Mouse (Mus musculus) CH12.LX (cell line): Measurements from ENCODE around the gene Apoa2. TPM values are rescaled to one million over a fixed set of nuclear protein-coding genes. Genes with fewer than 3 reads are reported as not detected.

Experiments
- DNase-seq: peaks from one replicate; pipeline ENCODE4 v3.0.0-alpha.2; 2013; ENCODE audit errors: extremely low read depth
- H3K27ac ChIP-seq: 2 replicates; pipeline ENCODE4 v1.5.1; 2012; ENCODE audit warnings: low read depth, mild to moderate bottlenecking, control low read depth, moderate library complexity; ENCODE audit not compliant: insufficient read depth
- H3K27me3 ChIP-seq: replicated peaks from 2 replicates; pipeline ENCODE3; 2012; ENCODE audit warnings: inconsistent platforms
- H3K36me3 ChIP-seq, 2 experiments: replicated peaks in 1 of 2; 2 replicates each; pipeline versions ENCODE3 to v1.6.1; 2012; ENCODE audit warnings: inconsistent platforms in 1 of 2, low read length in 1 of 2, mild to moderate bottlenecking in 1 of 2, mixed read lengths in 1 of 2, moderate library complexity in 1 of 2; ENCODE audit not compliant: control insufficient read depth in 1 of 2, insufficient read depth in 1 of 2
- H3K4me1 ChIP-seq, 2 experiments: 2 replicates each; pipeline ENCODE4 v1.6.1; 2012; ENCODE audit warnings: inconsistent platforms in 1 of 2, moderate library complexity in 1 of 2; ENCODE audit not compliant: insufficient read depth in 2 of 2, control insufficient read depth in 1 of 2
- H3K4me2 ChIP-seq: 2 replicates; pipeline ENCODE4 v1.6.1; 2012; ENCODE audit warnings: low read depth, mild to moderate bottlenecking, control low read depth; ENCODE audit not compliant: poor library complexity, insufficient read depth, severe bottlenecking
- H3K4me3 ChIP-seq, 3 experiments: fragments of 150-350 bp in 1 of 3; sonication (generic) in 1 of 3; replicated peaks in 1 of 3; 2 replicates each; pipeline versions ENCODE3 to v1.5.1; 2011 to 2012; ENCODE audit warnings: low read depth in 2 of 3, low read length in 2 of 3, mild to moderate bottlenecking in 2 of 3, moderate library complexity in 2 of 3, control low read depth in 1 of 3, improper control_type of control experiment in 1 of 3, inconsistent platforms in 1 of 3, mixed read lengths in 1 of 3; ENCODE audit not compliant: poor library complexity in 1 of 3
- H3K79me2 ChIP-seq: replicated peaks from 2 replicates; pipeline ENCODE4 v1.6.1; 2012; ENCODE audit warnings: mild to moderate bottlenecking, moderate library complexity; ENCODE audit not compliant: control insufficient read depth, poor library complexity, insufficient read depth, severe bottlenecking; ENCODE audit errors: extremely low read depth
- H3K9ac ChIP-seq: 2 replicates; pipeline ENCODE4 v1.6.1; 2012; ENCODE audit warnings: low read depth, mild to moderate bottlenecking, control low read depth, moderate library complexity; ENCODE audit not compliant: insufficient read depth
- H3K9me3 ChIP-seq: replicated peaks from 2 replicates; pipeline ENCODE3; 2012; ENCODE audit warnings: low read length, inconsistent platforms, mixed read lengths
- BHLHE40 ChIP-seq: IDR thresholded peaks from 2 replicates; pipeline ENCODE4 v1.6.1; 2011; ENCODE audit warnings: mild to moderate bottlenecking, low read depth, low read length, improper control_type of control experiment
- CHD1 ChIP-seq: IDR thresholded peaks from 2 replicates; pipeline ENCODE4 v1.6.1; 2012; ENCODE audit warnings: low read depth, low read length, improper control_type of control experiment, inconsistent platforms
- CTCF ChIP-seq, 2 experiments: IDR thresholded peaks in 1 of 2; conservative IDR thresholded peaks in 1 of 2; 2 replicates each; pipeline ENCODE4 v1.5.1; 2011 to 2012; ENCODE audit warnings: low read depth in 2 of 2, low read length in 2 of 2, improper control_type of control experiment in 1 of 2, inconsistent platforms in 1 of 2, mild to moderate bottlenecking in 1 of 2, moderate library complexity in 1 of 2
- E2F4 ChIP-seq: IDR thresholded peaks from 2 replicates; pipeline ENCODE4 v1.6.1; 2011; ENCODE audit warnings: low read depth, low read length, improper control_type of control experiment; ENCODE audit not compliant: insufficient replicate concordance
- ELF1 ChIP-seq: IDR thresholded peaks from 2 replicates; pipeline ENCODE4 v1.6.1; 2014; ENCODE audit warnings: low read depth, mild to moderate bottlenecking, inconsistent platforms, low read length, improper control_type of control experiment
- EP300 ChIP-seq: IDR thresholded peaks from 2 replicates; pipeline ENCODE4 v1.6.1; 2011; ENCODE audit warnings: low read length, improper control_type of control experiment
- HCFC1 ChIP-seq: IDR thresholded peaks from 2 replicates; pipeline ENCODE4 v1.6.1; 2012; ENCODE audit warnings: low read depth, mild to moderate bottlenecking, inconsistent platforms, low read length, improper control_type of control experiment
- IRF4 ChIP-seq: IDR thresholded peaks from 2 replicates; pipeline ENCODE4 v1.6.1; 2014; ENCODE audit warnings: low read depth, mild to moderate bottlenecking, inconsistent platforms, low read length, improper control_type of control experiment
- JUN ChIP-seq: IDR thresholded peaks from 2 replicates; pipeline ENCODE4 v1.6.1; 2011; ENCODE audit warnings: low read depth, mild to moderate bottlenecking, low read length, improper control_type of control experiment, moderate library complexity; ENCODE audit not compliant: insufficient read depth
- KAT2A ChIP-seq: IDR thresholded peaks from 2 replicates; pipeline ENCODE4 v1.6.1; 2012; ENCODE audit warnings: low read length, improper control_type of control experiment, inconsistent platforms; ENCODE audit not compliant: insufficient replicate concordance
- MAFK ChIP-seq: IDR thresholded peaks from 2 replicates; pipeline ENCODE4 v1.6.1; 2011; ENCODE audit warnings: low read length, improper control_type of control experiment; ENCODE audit not compliant: insufficient replicate concordance
- MAZ ChIP-seq: IDR thresholded peaks from 2 replicates; pipeline ENCODE4 v1.6.1; 2012; ENCODE audit warnings: low read depth, mild to moderate bottlenecking, inconsistent platforms, low read length, improper control_type of control experiment, moderate library complexity
- MEF2A ChIP-seq: IDR thresholded peaks from 2 replicates; pipeline ENCODE4 v1.6.1; 2014; ENCODE audit warnings: low read depth, mild to moderate bottlenecking, inconsistent platforms, low read length, improper control_type of control experiment, borderline replicate concordance
- MYC ChIP-seq: IDR thresholded peaks from 2 replicates; pipeline ENCODE4 v1.6.1; 2011; ENCODE audit warnings: low read depth, mild to moderate bottlenecking, improper control_type of control experiment, low read length
- PAX5 ChIP-seq: IDR thresholded peaks from 2 replicates; pipeline ENCODE4 v1.6.1; 2012; ENCODE audit warnings: low read length, inconsistent platforms, mixed read lengths
- SIN3A ChIP-seq: IDR thresholded peaks from 2 replicates; pipeline ENCODE4 v1.6.1; 2012; ENCODE audit warnings: low read length, improper control_type of control experiment, inconsistent platforms
- SMC3 ChIP-seq: IDR thresholded peaks from 2 replicates; pipeline ENCODE4 v1.6.1; 2011; ENCODE audit warnings: low read depth, low read length, improper control_type of control experiment
- TCF12 ChIP-seq: IDR thresholded peaks from 2 replicates; pipeline ENCODE4 v1.6.1; 2014; ENCODE audit warnings: low read depth, mild to moderate bottlenecking, inconsistent platforms, low read length, improper control_type of control experiment
- UBTF ChIP-seq: IDR thresholded peaks from 2 replicates; pipeline ENCODE4 v1.6.1; 2012; ENCODE audit warnings: low read depth, mild to moderate bottlenecking, inconsistent platforms, low read length, improper control_type of control experiment, moderate library complexity
- ZC3H11A ChIP-seq: IDR thresholded peaks from 2 replicates; pipeline ENCODE4 v1.6.1; 2012; ENCODE audit warnings: low read depth, mild to moderate bottlenecking, inconsistent platforms, low read length, improper control_type of control experiment
- ZMIZ1 ChIP-seq: IDR thresholded peaks from 2 replicates; pipeline ENCODE4 v1.6.1; 2012; ENCODE audit warnings: low read depth, mild to moderate bottlenecking, inconsistent platforms, low read length, improper control_type of control experiment
- ZNF384 ChIP-seq: IDR thresholded peaks from 2 replicates; pipeline ENCODE4 v1.6.1; 2012; ENCODE audit warnings: low read depth, low read length, improper control_type of control experiment, inconsistent platforms
- dilution Hi-C: fragments of 300-500 bp; cut with MboI; formaldehyde crosslinking; loops from 2 replicates; pipeline ENCODE4 v1.14.3; 2020; ENCODE audit warnings: low sequenced_read_pairs; ENCODE audit not compliant: extremely low pct_unique_long_range_greater_than_20kb, extremely low pct_ligation_motif_present
- in situ Hi-C: fragments of 300-500 bp; cut with MboI; formaldehyde crosslinking; loops from 3 replicates; pipeline ENCODE4 v1.14.3; 2019; ENCODE audit warnings: low sequenced_read_pairs, low pct_ligation_motif_present, low pct_unique_long_range_greater_than_20kb, mixed read lengths
- polyA plus RNA-seq: library from polyadenylated mRNA; unstranded; fragments of >175 nt; gene quantifications from 2 replicates; pipeline ENCODE4 v1.2.1, GENCODE M21; 2012; ENCODE audit warnings: low read depth; ENCODE audit not compliant: insufficient read length
- total RNA-seq, 2 experiments: library from RNA; depleted of rRNA; stranded (reverse); fragments of 300-350 nt in 1 of 2; fragments of >200 nt in 1 of 2; gene quantifications; 2 replicates each; pipeline ENCODE4 v1.2.3; 2012 to 2014

Gene Apoa2
- total and polyA plus RNA-seq, 3 experiments, result 3.0 to 5.3 (median 3.1) TPM

DNA sequence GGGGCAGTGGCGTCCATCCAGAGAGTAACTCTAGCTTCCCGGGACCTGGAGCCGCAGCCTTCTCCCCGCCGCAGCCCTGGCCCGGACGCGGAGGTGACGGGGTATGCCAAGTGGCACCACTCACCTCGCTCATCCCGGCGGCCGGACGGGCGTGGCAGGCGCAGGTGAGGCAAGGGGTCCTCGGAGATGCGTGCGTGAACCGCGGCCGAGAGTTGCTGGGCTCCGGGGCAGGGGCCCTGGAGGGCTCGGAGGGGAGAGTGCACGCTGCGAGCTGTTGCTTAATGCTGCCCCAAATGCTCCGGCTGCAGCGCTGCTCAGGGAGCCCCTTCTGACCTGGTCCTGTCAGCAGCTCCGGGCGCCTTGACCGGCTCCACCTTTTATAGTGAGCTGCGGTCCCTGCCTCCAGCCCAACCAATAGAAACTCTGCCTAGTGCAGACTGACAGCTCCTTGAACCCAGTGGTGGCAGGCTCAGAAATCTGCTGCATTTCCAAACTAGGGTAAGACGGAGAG lies 28.9 kb upstream of the Apoa2 start, which contains the start of gene Pcp4l1:
Gene Pcp4l1 (minus strand): TSS at position 382 of the 511 bp plus-strand sequence.
- no peak for DNase-seq
- Histone ChIP-seq H3K9me3 (no peaks in the 10 kb centered on the region), H3K36me3 (no peaks in the 10 kb centered on the region), H3K4me3 (peak within 1 kb of the TSS in 1 of 3 experiments; percentile 23), H3K27me3 (peaks cover 34% of the 10 kb centered on the region), H3K4me2 (peak within 1 kb of the TSS; percentile 48), H3K4me1 (no peaks in the 10 kb centered on the region), H3K9ac (no peak within 1 kb of the TSS), H3K79me2 (no peaks in the 10 kb centered on the region), H3K27ac (no peak within 1 kb of the TSS)
- dilution Hi-C loops, result no loop called here
- in situ Hi-C loops, result no loop called here
- TF ChIP-seq ZC3H11A, result no peak
- TF ChIP-seq ELF1, result no peak
- no peak for TF ChIP-seq BHLHE40
- no peak for TF ChIP-seq ZNF384
- no peak for TF ChIP-seq MAFK
- no peak for TF ChIP-seq MAZ
- TF ChIP-seq TCF12, result no peak
- TF ChIP-seq SMC3, result no peak
- no peak for TF ChIP-seq ZMIZ1

DNA sequence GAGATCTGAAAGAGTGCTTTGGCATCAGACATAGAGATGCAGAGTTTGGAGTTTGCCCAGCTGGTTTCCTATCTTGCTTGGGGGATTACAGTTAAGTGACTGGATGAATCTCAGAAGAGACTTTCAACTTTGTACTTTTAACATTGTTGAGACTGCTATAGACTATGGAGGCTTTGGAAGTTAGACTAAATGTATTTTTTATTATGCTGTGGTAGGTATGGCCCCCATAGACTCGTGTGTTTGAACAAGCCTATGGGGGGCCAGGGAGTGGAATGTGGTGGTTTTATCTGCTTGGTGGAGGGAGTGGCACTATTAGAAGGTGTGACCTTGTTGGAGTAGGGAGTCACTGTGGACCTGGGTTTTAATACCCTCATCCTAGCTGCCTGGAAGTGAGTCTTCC lies 25.3 kb upstream of the Apoa2 start:
- Histone ChIP-seq H3K36me3 (no peaks in the 10 kb centered on the region), H3K4me2 (no peak overlapping the region), H3K4me3 (no peak overlapping the region), H3K27ac (no peak overlapping the region), H3K79me2 (no peaks in the 10 kb centered on the region), H3K4me1 (no peaks in the 10 kb centered on the region), H3K9me3 (no peaks in the 10 kb centered on the region), H3K27me3 (peaks cover 39% of the 10 kb centered on the region), H3K9ac (no peak overlapping the region)
- no peak for DNase-seq
- TF ChIP-seq ELF1, result no peak
- TF ChIP-seq PAX5, result no peak
- TF ChIP-seq IRF4, result no peak
- TF ChIP-seq UBTF, result no peak
- no peak for TF ChIP-seq MEF2A
- no peak for TF ChIP-seq EP300
- TF ChIP-seq CTCF (conservative IDR thresholded peaks at IDR 0.05 in 1 of 2, IDR thresholded peaks at IDR 0.05 in 1 of 2; ENCODE audit: low read depth in 2 of 2, low read length in 2 of 2), result no peak
- no peak for TF ChIP-seq TCF12
- TF ChIP-seq E2F4, result no peak
- TF ChIP-seq SMC3, result no peak
- TF ChIP-seq HCFC1, result no peak
- TF ChIP-seq KAT2A, result no peak
- no peak for TF ChIP-seq CHD1
- TF ChIP-seq MYC, result no peak
- TF ChIP-seq ZMIZ1, result no peak
- no peak for TF ChIP-seq ZC3H11A
- no peak for TF ChIP-seq JUN
- no peak for TF ChIP-seq SIN3A
- dilution Hi-C loops (no loop called here), in situ Hi-C loops (no loop called here)
